Mouse (Mus musculus): ENCODE measurements around the gene Vsig8. TPM values are rescaled to one million over a fixed set of nuclear protein-coding genes. Genes with fewer than 3 reads are reported as not detected.

Gene Vsig8
- polyA plus RNA-seq (2014; fragmentation: Illumina TruSeq; extraction: RNeasy Lipid Tissue Mini Kit (QIAGEN cat#74804); ENCODE audit: low read depth, low replicate concordance), result 0.72 TPM

DNA sequence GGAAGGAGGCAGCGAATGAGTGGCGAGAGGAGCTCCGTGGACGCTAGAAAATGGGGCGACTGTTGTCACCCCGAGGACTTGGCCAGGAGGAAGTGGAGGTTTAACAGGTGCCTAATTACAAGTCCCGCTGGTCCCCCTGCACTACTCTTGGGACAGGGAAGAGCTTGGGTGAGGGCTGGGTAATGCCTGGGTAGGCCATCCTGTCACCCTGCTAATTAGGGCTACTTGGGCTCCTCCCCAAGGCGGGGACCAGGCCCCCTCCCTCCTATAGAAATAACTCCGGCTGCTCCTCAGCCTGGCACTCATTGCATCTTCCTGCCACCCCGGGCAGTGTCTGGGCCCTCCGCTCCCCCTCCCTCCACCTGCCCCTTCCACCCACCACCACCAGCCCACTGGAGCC is at the start of gene Vsig8:
TSS of gene Vsig8 (plus strand) at position 301 of the 400 bp plus-strand sequence.

DNA sequence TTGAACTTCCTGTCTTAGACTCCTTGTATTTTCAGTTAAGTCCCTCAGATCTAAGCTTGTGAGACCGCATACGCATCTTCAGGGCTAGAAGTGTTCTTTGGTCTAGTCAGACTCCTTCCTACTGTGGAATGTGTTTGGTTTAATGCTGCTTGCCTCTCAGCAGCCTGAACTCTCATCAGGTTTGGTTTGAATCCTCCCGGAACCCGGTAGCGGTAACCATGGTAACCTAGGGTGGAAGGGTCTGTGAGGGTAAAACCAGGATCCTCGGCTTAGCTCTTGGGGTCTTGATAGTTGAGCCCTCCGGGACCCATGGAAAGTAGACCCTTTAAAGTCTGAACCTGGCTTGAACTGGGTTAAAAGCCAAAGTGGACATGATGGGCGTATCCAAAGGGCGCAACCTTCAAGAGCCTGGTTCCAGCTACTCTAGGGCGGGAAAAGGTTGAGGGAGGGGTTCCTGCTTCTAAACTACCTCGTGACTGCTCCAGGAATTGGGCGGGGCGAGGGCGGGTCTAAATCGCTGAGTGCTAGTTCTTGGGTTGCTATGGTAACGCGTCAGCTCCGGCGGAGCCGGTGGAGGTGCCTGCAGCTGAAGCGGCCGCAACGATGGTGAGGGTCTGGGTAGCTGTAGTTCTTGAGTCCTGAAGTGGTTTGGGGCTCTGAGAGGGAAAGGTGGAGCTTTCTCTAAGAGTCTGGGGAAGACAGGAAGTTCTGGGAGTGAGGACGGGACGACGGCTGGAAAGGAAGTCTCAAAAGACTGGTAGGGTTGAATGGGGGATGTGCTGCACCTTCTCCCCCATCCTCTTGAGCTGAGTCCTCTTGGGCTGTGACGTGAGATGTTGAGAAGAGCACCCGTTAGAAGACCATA is 34.9 kb upstream of the Vsig8 start, which contains the start of gene Cfap45:
TSS of gene Cfap45 (plus strand) at position 226 of the 865 bp plus-strand sequence.

DNA sequence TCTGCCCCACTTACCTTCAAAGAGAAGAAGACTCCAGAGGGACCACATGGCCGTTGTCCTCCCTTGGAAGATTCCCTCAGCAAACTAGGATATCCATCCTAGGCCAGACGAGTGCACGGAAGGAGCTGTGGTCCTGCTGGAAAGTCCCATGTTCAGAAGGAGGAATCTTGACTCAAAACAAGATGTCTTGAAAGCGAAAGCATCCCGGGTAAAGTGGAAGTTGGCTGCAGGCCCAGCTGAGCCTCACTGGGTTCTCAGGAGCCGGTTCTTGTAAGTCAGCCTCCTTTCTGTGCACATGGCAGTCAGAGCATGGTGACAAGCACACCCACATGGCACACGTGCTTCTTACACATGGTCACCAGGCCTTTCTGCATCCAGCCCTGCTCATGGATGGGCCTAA is 34.6 kb downstream of the Vsig8 start, which contains the start of gene Slamf8:
TSS of gene Slamf8 (minus strand) at position 184 of the 400 bp plus-strand sequence.

DNA sequence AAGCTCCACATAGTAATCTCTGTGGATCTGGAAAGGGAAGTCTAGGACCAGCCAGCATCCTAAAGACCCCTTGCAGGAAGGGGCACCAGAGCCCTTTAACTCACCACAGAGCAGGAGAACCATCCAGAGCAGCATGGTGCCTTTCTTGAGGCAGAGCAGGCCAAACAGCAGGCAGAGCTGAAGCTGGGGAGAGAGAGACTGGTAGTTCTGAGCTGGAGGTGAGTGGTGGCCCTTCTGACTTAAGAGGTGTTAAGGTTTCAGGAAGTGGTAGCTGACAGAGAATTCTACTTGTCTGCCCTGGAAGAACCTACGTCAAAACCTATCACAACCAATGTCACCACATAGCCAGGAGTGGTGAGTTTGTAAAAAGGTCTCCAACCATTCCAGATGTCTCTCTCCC is 46.6 kb downstream of the Vsig8 start, which contains the start of gene Fcrl6:
TSS of gene Fcrl6 (minus strand) at position 226 of the 400 bp plus-strand sequence.

Other genes starting within 250 kb of the Vsig8 start
- 1.3 TPM for gene Kcnj9, start 226.6 kb upstream of the Vsig8 start, polyA plus RNA-seq (2014; fragmentation: Illumina TruSeq; extraction: RNeasy Lipid Tissue Mini Kit (QIAGEN cat#74804); ENCODE audit: low read depth, low replicate concordance)
- 0.19 TPM for gene Kcnj10, start 214.7 kb upstream of the Vsig8 start, polyA plus RNA-seq (2014; fragmentation: Illumina TruSeq; extraction: RNeasy Lipid Tissue Mini Kit (QIAGEN cat#74804); ENCODE audit: low read depth, low replicate concordance)
- 7.4 TPM for gene Pigm, start 179.4 kb upstream of the Vsig8 start, polyA plus RNA-seq (2014; fragmentation: Illumina TruSeq; extraction: RNeasy Lipid Tissue Mini Kit (QIAGEN cat#74804); ENCODE audit: low read depth, low replicate concordance)
- gene Slamf9, start 80.6 kb upstream of the Vsig8 start, polyA plus RNA-seq (2014; fragmentation: Illumina TruSeq; extraction: RNeasy Lipid Tissue Mini Kit (QIAGEN cat#74804); ENCODE audit: low read depth, low replicate concordance), result 11.2 TPM
- gene Igsf9, start 74.2 kb upstream of the Vsig8 start, polyA plus RNA-seq (2014; fragmentation: Illumina TruSeq; extraction: RNeasy Lipid Tissue Mini Kit (QIAGEN cat#74804); ENCODE audit: low read depth, low replicate concordance), result 13.9 TPM
- 261 TPM for gene Tagln2, start 55.9 kb upstream of the Vsig8 start, polyA plus RNA-seq (2014; fragmentation: Illumina TruSeq; extraction: RNeasy Lipid Tissue Mini Kit (QIAGEN cat#74804); ENCODE audit: low read depth, low replicate concordance)
- gene Cfap45, start 35.1 kb upstream of the Vsig8 start, polyA plus RNA-seq (2014; fragmentation: Illumina TruSeq; extraction: RNeasy Lipid Tissue Mini Kit (QIAGEN cat#74804); ENCODE audit: low read depth, low replicate concordance), result 6.8 TPM
- gene Slamf8, start 34.6 kb downstream of the Vsig8 start, polyA plus RNA-seq (2014; fragmentation: Illumina TruSeq; extraction: RNeasy Lipid Tissue Mini Kit (QIAGEN cat#74804); ENCODE audit: low read depth, low replicate concordance), result 3.0 TPM
- not detected for gene Fcrl6, start 46.6 kb downstream of the Vsig8 start, polyA plus RNA-seq (2014; fragmentation: Illumina TruSeq; extraction: RNeasy Lipid Tissue Mini Kit (QIAGEN cat#74804); ENCODE audit: low read depth, low replicate concordance)
- gene Dusp23, start 77.0 kb downstream of the Vsig8 start, polyA plus RNA-seq (2014; fragmentation: Illumina TruSeq; extraction: RNeasy Lipid Tissue Mini Kit (QIAGEN cat#74804); ENCODE audit: low read depth, low replicate concordance), result 23.7 TPM
- gene Crp, start 142.1 kb downstream of the Vsig8 start, polyA plus RNA-seq (2014; fragmentation: Illumina TruSeq; extraction: RNeasy Lipid Tissue Mini Kit (QIAGEN cat#74804); ENCODE audit: low read depth, low replicate concordance), result 0.77 TPM

Data from adipose tissue, adult 10 weeks (tissue).